Mouse (Mus musculus) G1E (cell line): Measurements from ENCODE around the gene Nyap1. TPM values are rescaled to one million over a fixed set of nuclear protein-coding genes. Genes with fewer than 3 reads are reported as not detected.

Experiments used
- ATAC-seq: 2 replicates; pipeline ENCODE4 v1.8.0; 2016; ENCODE audit warnings: mild to moderate bottlenecking; ENCODE audit not compliant: insufficient number of reproducible peaks, poor library complexity, low FRiP score, severe bottlenecking; ENCODE audit errors: extremely low read depth
- DNase-seq: peaks from one replicate; pipeline ENCODE4 v3.0.0; 2012; ENCODE audit warnings: low spot score
- H3K27me3 ChIP-seq: 2 replicates; pipeline ENCODE4 v1.6.1; 2012; ENCODE audit warnings: mild to moderate bottlenecking, low read length, inconsistent platforms; ENCODE audit not compliant: insufficient read depth
- H3K36me3 ChIP-seq: replicated peaks from 2 replicates; pipeline ENCODE3; 2012; ENCODE audit warnings: mild to moderate bottlenecking, inconsistent platforms
- H3K4me1 ChIP-seq: 2 replicates; pipeline ENCODE4 v1.6.1; 2012; ENCODE audit warnings: low read depth, low read length, inconsistent platforms, mixed read lengths; ENCODE audit not compliant: insufficient read depth
- H3K4me3 ChIP-seq: 2 replicates; pipeline ENCODE4 v1.5.1; 2012; ENCODE audit warnings: low read depth, mild to moderate bottlenecking, inconsistent platforms, low read length, moderate library complexity, mixed read lengths
- H3K9me3 ChIP-seq: replicated peaks from 2 replicates; pipeline ENCODE4 v1.6.1; 2012; ENCODE audit warnings: inconsistent platforms
- CTCF ChIP-seq: IDR thresholded peaks from 2 replicates; pipeline ENCODE4 v1.5.1; 2012; ENCODE audit warnings: low read depth, low read length, inconsistent platforms, mixed read lengths
- GATA1 ChIP-seq: IDR thresholded peaks from 2 replicates; pipeline ENCODE4 v1.6.1; 2012; ENCODE audit warnings: borderline replicate concordance, low read length, inconsistent platforms, mixed read lengths
- GATA2 ChIP-seq: IDR thresholded peaks from 2 replicates; pipeline ENCODE4 v1.6.1; 2012; ENCODE audit warnings: low read depth, low read length, inconsistent platforms, borderline replicate concordance
- POLR2AphosphoS5 ChIP-seq: IDR thresholded peaks from 2 replicates; pipeline ENCODE4 v1.6.1; 2012; ENCODE audit warnings: low read depth, low read length, inconsistent platforms; ENCODE audit not compliant: insufficient replicate concordance
- TAL1 ChIP-seq: conservative IDR thresholded peaks from 2 replicates; pipeline ENCODE4 v1.6.1; 2012; ENCODE audit warnings: low read depth, low read length, inconsistent platforms, mixed read lengths
- polyA plus RNA-seq: library from polyadenylated mRNA; stranded (reverse); fragments of >175 nt; gene quantifications from 2 replicates; pipeline ENCODE4 v1.2.3, GENCODE M21; 2012
- total RNA-seq, 2 experiments: library from RNA; stranded (forward) in 1 of 2; stranded (reverse) in 1 of 2; fragments of 200-1000 nt in 1 of 2; fragments of >200 nt in 1 of 2; fragmentation: Nextera tagmentation in 1 of 2; gene quantifications; 2 replicates each; pipeline ENCODE4 v1.2.3; 2014 to 2017

Nyap1 gene
- total and polyA plus RNA-seq, 3 experiments, result 0.38 to 2.8 (median 0.90) TPM

DNA sequence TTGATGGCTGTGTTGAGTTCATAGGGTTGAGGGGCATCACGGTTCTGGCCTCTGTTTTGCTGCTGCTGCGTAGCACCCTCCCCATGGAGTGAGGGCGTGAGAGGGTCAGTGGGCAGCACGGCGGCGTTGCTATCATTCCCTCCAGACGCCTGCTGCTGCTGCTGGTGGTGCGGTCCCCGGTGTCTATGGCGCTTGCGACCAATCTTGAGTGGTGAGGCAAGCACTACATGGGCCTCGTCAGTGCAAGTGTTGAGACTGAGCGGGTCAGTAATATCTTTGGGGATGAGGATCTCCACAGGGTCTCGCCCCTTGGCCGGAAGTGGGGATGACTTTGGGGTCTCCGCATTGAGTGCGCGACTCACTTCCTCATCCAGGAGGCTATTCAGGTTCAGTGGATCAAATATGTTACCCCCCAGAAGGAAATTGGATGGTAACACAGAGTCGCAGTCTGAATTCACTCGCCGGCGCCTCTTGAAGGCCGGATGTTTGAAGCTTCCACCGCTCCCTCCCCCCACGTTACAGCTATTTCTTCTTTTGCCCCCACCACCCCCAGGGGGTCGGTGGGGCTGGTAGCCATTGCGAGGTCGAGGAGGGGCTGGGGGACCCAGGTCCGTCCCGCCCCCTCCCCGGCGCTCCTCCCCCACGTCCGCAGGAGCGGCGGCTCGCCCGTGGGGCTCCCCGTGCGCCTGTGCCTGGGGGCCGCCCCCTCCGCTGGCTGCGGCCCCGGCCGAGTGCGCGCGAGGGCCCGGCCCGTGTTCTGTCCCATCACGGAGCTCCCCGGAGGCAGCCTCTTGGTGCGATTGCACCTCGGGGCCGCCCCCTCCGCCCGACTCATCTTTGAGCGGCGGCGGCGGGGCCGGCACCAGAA lies 44.0 kb upstream of the Nyap1 start:
- Histone ChIP-seq H3K4me3 (peak overlapping the region; percentile 78), H3K9me3 (peaks cover 5% of the 10 kb centered on the region), H3K27me3 (peaks cover 4% of the 10 kb centered on the region; the same call in 1 of the 2 replicates), H3K4me1 (peaks cover 62% of the 10 kb centered on the region), H3K36me3 (peaks cover 50% of the 10 kb centered on the region)
- ATAC-seq (no peak), DNase-seq (peak; percentile 39)
- TF ChIP-seq TAL1 (no peak), CTCF (no peak), POLR2AphosphoS5 (no peak), GATA2 (no peak), GATA1 (no peak)

DNA sequence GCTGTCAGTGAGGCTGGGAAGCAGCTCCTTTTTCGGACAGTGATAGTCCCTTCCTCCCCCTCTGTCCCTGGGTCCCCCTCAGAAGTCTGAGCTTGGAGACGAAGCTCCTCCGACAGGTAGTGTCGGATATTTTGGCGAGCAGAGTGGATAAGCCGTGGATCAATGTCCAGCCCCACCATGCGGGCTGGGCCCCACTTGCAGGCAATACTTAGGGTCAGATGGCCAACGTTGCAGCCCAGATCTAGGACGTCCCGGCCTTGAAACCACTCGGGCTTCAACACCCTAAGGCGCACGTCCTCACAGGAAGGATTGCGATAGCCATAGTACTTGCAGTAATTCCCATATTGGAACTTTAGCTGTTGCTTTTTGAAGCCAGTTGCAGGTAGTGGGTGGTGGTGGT lies 43.1 kb upstream of the Nyap1 start:
- peaks cover 58% of the 10 kb centered on the region for H3K36me3 ChIP-seq
- no peak for TF ChIP-seq CTCF
- no peak for TF ChIP-seq TAL1
- TF ChIP-seq POLR2AphosphoS5, result no peak
- TF ChIP-seq GATA2, result no peak
- no peak for TF ChIP-seq GATA1
- H3K4me3 ChIP-seq, result peak overlapping the region; percentile 78
- peaks cover 70% of the 10 kb centered on the region for H3K4me1 ChIP-seq
- no peak for ATAC-seq
- DNase-seq, result no peak
- peaks cover 5% of the 10 kb centered on the region for H3K9me3 ChIP-seq
- H3K27me3 ChIP-seq, result peaks cover 4% of the 10 kb centered on the region; the same call in 1 of the 2 replicates

DNA sequence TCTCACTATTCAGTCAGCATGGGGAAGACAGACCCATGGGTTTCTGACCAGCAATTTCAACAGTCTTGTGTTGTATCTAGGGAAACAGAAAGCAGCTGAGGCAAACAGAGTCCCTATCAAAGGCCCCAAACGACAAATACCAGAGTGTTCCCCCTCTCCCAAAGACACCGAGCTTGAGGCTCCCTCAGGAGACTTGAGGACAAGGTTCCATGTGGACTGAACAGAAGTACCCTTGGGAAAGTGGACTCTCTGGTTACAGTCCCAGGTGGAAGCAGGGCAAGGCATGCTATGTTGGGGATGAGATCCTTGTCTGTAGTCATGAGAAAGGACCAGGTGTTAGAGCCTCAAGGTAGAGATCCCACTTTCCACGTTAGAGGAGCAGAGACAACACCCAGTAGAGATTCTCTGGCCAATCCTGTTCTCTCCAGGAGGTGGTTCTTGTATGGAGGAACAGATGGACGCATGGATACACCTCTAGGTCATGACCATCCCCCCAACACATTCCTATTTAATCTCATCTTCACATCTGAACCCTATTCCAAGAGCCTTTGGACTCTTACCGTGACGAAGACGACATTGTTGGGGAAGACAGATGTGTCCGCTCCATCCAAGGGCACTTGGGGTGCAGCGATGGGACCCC lies 42.6 kb upstream of the Nyap1 start:
- Histone ChIP-seq H3K9me3 (peaks cover 5% of the 10 kb centered on the region), H3K4me1 (peaks cover 73% of the 10 kb centered on the region), H3K4me3 (peak overlapping the region; percentile 78), H3K27me3 (peaks cover 4% of the 10 kb centered on the region; the same call in 1 of the 2 replicates), H3K36me3 (peaks cover 63% of the 10 kb centered on the region)
- no peak for TF ChIP-seq TAL1
- no peak for TF ChIP-seq GATA2
- TF ChIP-seq GATA1, result no peak
- TF ChIP-seq POLR2AphosphoS5, result no peak; the same call in 1 of the 2 replicates
- TF ChIP-seq CTCF, result no peak
- DNase-seq, result no peak
- ATAC-seq, result no peak

DNA sequence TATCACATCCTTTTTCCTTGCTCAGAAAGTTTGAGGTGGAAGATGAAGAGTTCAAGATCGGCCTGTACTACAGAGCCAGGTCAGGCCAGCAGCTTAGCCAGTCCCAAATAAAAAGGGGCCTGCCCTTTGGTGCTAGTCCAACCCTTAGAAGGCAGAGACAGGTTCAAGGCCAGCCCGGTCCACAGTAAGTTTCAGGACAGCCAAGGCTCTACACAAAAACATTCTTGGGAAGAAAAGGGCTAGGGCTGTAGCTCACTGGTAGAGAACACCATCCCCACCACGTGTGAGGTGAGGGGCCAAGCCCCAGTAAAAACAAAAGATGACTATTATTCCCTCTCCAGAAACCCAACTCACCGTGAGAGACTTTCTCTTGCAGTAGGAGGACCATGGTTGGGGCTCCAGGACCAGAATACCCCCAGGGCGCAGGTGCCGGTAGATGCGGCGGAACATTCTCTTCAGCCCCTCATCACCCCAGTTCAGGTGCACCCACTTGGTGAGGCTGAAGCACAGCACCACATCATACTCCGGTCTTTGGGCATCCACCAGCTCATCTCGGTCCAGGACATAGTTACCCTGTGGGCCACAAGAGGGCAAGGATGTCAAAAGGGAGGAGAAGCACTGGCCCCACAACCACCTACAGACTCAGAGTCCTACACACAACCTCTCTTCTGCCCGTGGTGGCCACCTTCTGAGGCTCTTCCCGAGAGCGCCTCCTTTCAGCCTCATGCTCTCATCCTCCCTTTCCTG lies 41.5 kb upstream of the Nyap1 start:
- no peak for DNase-seq
- H3K36me3 ChIP-seq, result peaks cover 63% of the 10 kb centered on the region
- TF ChIP-seq CTCF (no peak), GATA1 (no peak), POLR2AphosphoS5 (no peak), GATA2 (no peak), TAL1 (no peak)
- H3K9me3 ChIP-seq, result peaks cover 4% of the 10 kb centered on the region
- ATAC-seq, result no peak
- H3K4me3 ChIP-seq, result peak overlapping the region; percentile 61; the same call in 1 of the 2 replicates
- peaks cover 76% of the 10 kb centered on the region for H3K4me1 ChIP-seq
- peaks cover under 1% of the 10 kb centered on the region; the same call in 1 of the 2 replicates for H3K27me3 ChIP-seq

DNA sequence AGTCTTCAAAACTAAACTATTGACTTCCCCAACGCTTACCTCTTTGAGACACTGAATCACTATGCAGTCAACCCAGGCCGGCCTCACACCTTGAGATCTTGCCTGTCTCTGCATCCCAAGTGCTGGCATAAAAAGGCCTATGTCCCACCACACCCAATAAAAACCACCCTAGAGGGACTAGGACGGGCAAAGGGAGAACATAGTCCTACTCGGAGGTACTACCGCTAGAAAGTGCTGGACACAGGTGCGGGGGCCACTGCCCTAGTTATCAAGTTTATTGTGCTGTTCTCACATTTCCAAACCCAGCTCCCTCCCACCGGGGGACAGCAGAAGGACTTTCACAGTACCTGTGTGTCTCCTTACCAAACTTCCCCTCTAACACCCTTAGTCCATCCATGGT lies 40.3 kb upstream of the Nyap1 start:
- TF ChIP-seq CTCF (no peak), GATA2 (no peak), POLR2AphosphoS5 (no peak; the same call in 1 of the 2 replicates), TAL1 (no peak), GATA1 (no peak)
- Histone ChIP-seq H3K9me3 (no peaks in the 10 kb centered on the region), H3K4me3 (no peak overlapping the region; the same call in 1 of the 2 replicates), H3K4me1 (peaks cover 80% of the 10 kb centered on the region), H3K27me3 (no peaks in the 10 kb centered on the region), H3K36me3 (peaks cover 63% of the 10 kb centered on the region)
- no peak for ATAC-seq
- DNase-seq, result no peak
